ENCODE assay signal across 8 mouse cellular contexts in genomic region chr4:63408247-63408646, GRCm38 (mm10). TPM values are rescaled to one million over a fixed set of nuclear protein-coding genes. Genes with fewer than 3 reads are reported as not detected.
A peak's percentile ranks its signal among the peaks of the same experiment; 100 is the strongest.
DNase-seq lines count a peak whose midpoint lies in the region; ATAC-seq and TF ChIP-seq lines count a peak whose summit lies in the region.

No protein-coding gene starts in this region.

- peak in 1 of 2 experiments; percentile 31 for DNase-seq in heart, adult 2 months
- no peak for DNase-seq in heart, embryonic 10.5 days (ENCODE audit: low spot score)
- no peak for DNase-seq in CH12.LX (ENCODE audit: extremely low read depth)
- DNase-seq in lung, postnatal 4 days, result peak; percentile 42 to 76
- no peak for DNase-seq in adrenal gland, postnatal 36 days
- DNase-seq in thymus, postnatal 14 days, result no peak
- no peak for DNase-seq in adrenal gland, adult 2 months

- intact Hi-C loops in heart, adult 2 months (cut with DNase I), result loop anchor here (10.0 kb wide), 1 partner anchor 893 kb away; the partner anchor contains the start of gene Alad

- H3K27ac ChIP-seq in heart, adult 2 months, result peak overlapping the region; percentile 59; the same call in 1 of the 2 replicates
- H3K27ac ChIP-seq in heart, embryonic 10.5 days, result no peak overlapping the region
- peak overlapping the region; percentile 97 for H3K27ac ChIP-seq in CH12.LX (ENCODE audit: insufficient read depth, low read depth)
- H3K27ac ChIP-seq in forebrain, embryonic 16.5 days (ENCODE audit: low read length), result peak overlapping the region; percentile 77

- ATAC-seq in forebrain, embryonic 16.5 days, result peak; percentile 46

- no peaks in the 10 kb centered on the region for H3K79me2 ChIP-seq in heart, adult 2 months (replicated peaks; ENCODE audit: control insufficient read depth, insufficient read depth, low read length)
- peaks cover 42% of the 10 kb centered on the region for H3K79me2 ChIP-seq in CH12.LX (replicated peaks; ENCODE audit: control insufficient read depth, extremely low read depth, insufficient read depth, poor library complexity, severe bottlenecking)

- H3K36me3 ChIP-seq in heart, adult 2 months (ENCODE audit: control insufficient read depth, insufficient read depth, low read length), result no peaks in the 10 kb centered on the region
- H3K36me3 ChIP-seq in heart, embryonic 10.5 days, result no peaks in the 10 kb centered on the region
- peaks cover 0 to 10% of the 10 kb centered on the region in 2 experiments for H3K36me3 ChIP-seq in CH12.LX (replicated peaks in 1 of 2; ENCODE audit: control insufficient read depth in 1 of 2, insufficient read depth in 1 of 2, low read length in 1 of 2)
- no peaks in the 10 kb centered on the region for H3K36me3 ChIP-seq in forebrain, embryonic 16.5 days (ENCODE audit: control insufficient read depth, insufficient read depth)

- H3K4me3 ChIP-seq in heart, adult 2 months, result no peak overlapping the region
- H3K4me3 ChIP-seq in heart, embryonic 10.5 days, result no peak overlapping the region
- H3K4me3 ChIP-seq in CH12.LX (replicated peaks in 1 of 3; ENCODE audit: low read depth in 2 of 3, low read length in 2 of 3, poor library complexity in 1 of 3), result peak overlapping the region; percentile 53 to 93 (median 64)
- peak overlapping the region; percentile 71 for H3K4me3 ChIP-seq in forebrain, embryonic 16.5 days (replicated peaks; ENCODE audit: low read length)

- H3K9me3 ChIP-seq in heart, embryonic 10.5 days, result no peaks in the 10 kb centered on the region
- H3K9me3 ChIP-seq in CH12.LX (replicated peaks; ENCODE audit: low read length), result no peaks in the 10 kb centered on the region
- no peaks in the 10 kb centered on the region for H3K9me3 ChIP-seq in forebrain, embryonic 16.5 days (ENCODE audit: control insufficient read depth, low read length)

- no peak for TF ChIP-seq RAD21 in CH12.LX (IDR thresholded peaks at IDR 0.05; ENCODE audit: low read depth, low read length)

- peak overlapping the region; percentile 85 for H3K4me2 ChIP-seq in CH12.LX (ENCODE audit: insufficient read depth, low read depth, poor library complexity, severe bottlenecking)
- H3K4me2 ChIP-seq in forebrain, embryonic 16.5 days (ENCODE audit: low read length), result peak overlapping the region; percentile 89

- in situ Hi-C loops in CH12.LX (cut with MboI; ENCODE audit: low pct_ligation_motif_present, low pct_unique_long_range_greater_than_20kb, low sequenced_read_pairs), result loop anchor here (5.0 to 25.0 kb wide), 5 partner anchors 36 to 529 kb away; partner anchors contain the start of genes Orm3 and Tnfsf8

- H3K4me1 ChIP-seq in heart, adult 2 months (ENCODE audit: control insufficient read depth, insufficient read depth, low read length), result peaks cover 13% of the 10 kb centered on the region
- peaks cover 58% of the 10 kb centered on the region for H3K4me1 ChIP-seq in heart, embryonic 10.5 days
- peaks cover 23 to 51% of the 10 kb centered on the region in 2 experiments for H3K4me1 ChIP-seq in CH12.LX (ENCODE audit: control insufficient read depth in 1 of 2, insufficient read depth in 2 of 2)
- H3K4me1 ChIP-seq in forebrain, embryonic 16.5 days (replicated peaks; ENCODE audit: control insufficient read depth, insufficient read depth, low read length), result peaks cover 67% of the 10 kb centered on the region

- H3K27me3 ChIP-seq in heart, adult 2 months (ENCODE audit: control insufficient read depth, insufficient read depth, low read length), result no peaks in the 10 kb centered on the region
- peaks cover 17% of the 10 kb centered on the region; the same call in 1 of the 2 replicates for H3K27me3 ChIP-seq in heart, embryonic 10.5 days (ENCODE audit: insufficient read depth, poor library complexity, severe bottlenecking)
- H3K27me3 ChIP-seq in CH12.LX (replicated peaks), result no peaks in the 10 kb centered on the region
- no peaks in the 10 kb centered on the region for H3K27me3 ChIP-seq in forebrain, embryonic 16.5 days (replicated peaks; ENCODE audit: control insufficient read depth, insufficient read depth, low read length)

- dilution Hi-C loops in CH12.LX (cut with MboI; ENCODE audit: extremely low pct_ligation_motif_present, extremely low pct_unique_long_range_greater_than_20kb, low sequenced_read_pairs), result no loop called here

- H3K9ac ChIP-seq in heart, adult 2 months (ENCODE audit: low read depth, low read length), result peak overlapping the region; percentile 29
- peak overlapping the region; percentile 99 for H3K9ac ChIP-seq in CH12.LX (ENCODE audit: insufficient read depth, low read depth)
- peak overlapping the region; percentile 7 for H3K9ac ChIP-seq in forebrain, embryonic 16.5 days (replicated peaks; ENCODE audit: low read depth, low read length)

- no peak for TF ChIP-seq EP300 in heart, adult 2 months (IDR thresholded peaks at IDR 0.05; ENCODE audit: insufficient read depth, low read depth, low read length)
- TF ChIP-seq EP300 in CH12.LX (IDR thresholded peaks at IDR 0.05; ENCODE audit: low read length), result no peak

- TF ChIP-seq POLR2A in heart, adult 2 months (IDR thresholded peaks at IDR 0.05; ENCODE audit: insufficient read depth, low read depth, low read length), result no peak
- no peak for TF ChIP-seq POLR2A in CH12.LX (IDR thresholded peaks at IDR 0.05; ENCODE audit: low read depth, low read length)

- TF ChIP-seq CTCF in heart, adult 2 months (IDR thresholded peaks at IDR 0.05), result no peak
- TF ChIP-seq CTCF in CH12.LX (conservative IDR thresholded peaks at IDR 0.05 in 1 of 2, IDR thresholded peaks at IDR 0.05 in 1 of 2; ENCODE audit: low read depth in 2 of 2, low read length in 2 of 2), result no peak

- 32% methylated on average over 7 of the region's 7 CpGs for WGBS in heart, adult 2 months
- WGBS in heart, embryonic 10.5 days, result 62% methylated on average over 7 of the region's 7 CpGs
- 17% methylated on average over 7 of the region's 7 CpGs for WGBS in forebrain, embryonic 16.5 days

TF ChIP-seq in CH12.LX, 34 proteins besides CTCF, POLR2A, EP300 and RAD21:
- TF ChIP-seq BHLHE40 (IDR thresholded peaks at IDR 0.05; ENCODE audit: low read depth, low read length) (no peak), TCF12 (IDR thresholded peaks at IDR 0.05; ENCODE audit: low read depth, low read length) (no peak), CHD1 (IDR thresholded peaks at IDR 0.05; ENCODE audit: low read depth, low read length) (no peak), MAZ (IDR thresholded peaks at IDR 0.05; ENCODE audit: low read depth, low read length) (no peak), ZMIZ1 (IDR thresholded peaks at IDR 0.05; ENCODE audit: low read depth, low read length) (no peak), ZNF384 (IDR thresholded peaks at IDR 0.05; ENCODE audit: low read depth, low read length) (no peak), UBTF (IDR thresholded peaks at IDR 0.05; ENCODE audit: low read depth, low read length) (no peak), POLR2AphosphoS2 (IDR thresholded peaks at IDR 0.05; ENCODE audit: low read depth, low read length) (no peak), GABPA (IDR thresholded peaks at IDR 0.05; ENCODE audit: insufficient replicate concordance, low read depth, low read length) (no peak)
TF ChIP-seq in CH12.LX: peak in this region for 0.

RNA-seq across cellular contexts. Expression of gene Akna, which starts 5.1 kb away (rescaled TPM):
- 1 to 10 TPM; 3.5 to 3.9 TPM for total RNA-seq in heart, adult 2 months (2021)
- polyA plus RNA-seq in heart, adult 2 months (2012; rRNA removed), result 3.4 and 4.8 TPM in 2 replicates
- 4.6 and 9.0 TPM in 2 replicates for polyA plus RNA-seq in heart, embryonic 10.5 days (2016; fragmentation: Nextera tagmentation; extraction: Ambion mirVana)
- total RNA-seq in CH12.LX (2012; rRNA removed) (19.3 and 28.0 TPM in 2 replicates), CH12.LX (2014; rRNA removed) (5.1 and 6.5 TPM in 2 replicates)
- 28.5 and 37.5 TPM in 2 replicates for polyA plus RNA-seq in CH12.LX (2012; ENCODE audit: insufficient read length, low read depth)
- polyA plus RNA-seq in forebrain, embryonic 16.5 days (2015; fragmentation: Nextera tagmentation; extraction: Ambion mirVana), result 10.6 and 11.2 TPM in 2 replicates
- 1 to 10 TPM; 2.6 to 4.3 TPM for total RNA-seq in adrenal gland, postnatal 36 days (2021)
- total RNA-seq in adrenal gland, adult 2 months (2021), result 1 to 10 TPM; 3.9 to 4.7 TPM
- polyA plus RNA-seq in adrenal gland, adult 2 months (2012; rRNA removed), result 5.1 and 5.6 TPM in 2 replicates

RNA-seq across cellular contexts. Expression of gene Orm2, which starts 46.0 kb away (rescaled TPM):
- not detected for total RNA-seq in heart, adult 2 months (2021)
- polyA plus RNA-seq in heart, adult 2 months (2012; rRNA removed), result 0.73 TPM in 1 of 2 replicates, not detected in the other
- polyA plus RNA-seq in heart, embryonic 10.5 days (2016; fragmentation: Nextera tagmentation; extraction: Ambion mirVana), result not detected in 2 replicates
- total RNA-seq in CH12.LX (2012; rRNA removed) (not detected in 2 replicates), CH12.LX (2014; rRNA removed) (not detected in 2 replicates)
- 0.53 TPM in 1 of 2 replicates, not detected in the other for polyA plus RNA-seq in CH12.LX (2012; ENCODE audit: insufficient read length, low read depth)
- polyA plus RNA-seq in forebrain, embryonic 16.5 days (2015; fragmentation: Nextera tagmentation; extraction: Ambion mirVana), result not detected in 2 replicates
- total RNA-seq in adrenal gland, postnatal 36 days (2021), result 1 to 10 TPM; 3.9 to 7.8 TPM
- total RNA-seq in adrenal gland, adult 2 months (2021), result 1 to 10 TPM; 3.9 to 8.2 TPM
- polyA plus RNA-seq in adrenal gland, adult 2 months (2012; rRNA removed), result 0.51 and 1.1 TPM in 2 replicates

RNA-seq across cellular contexts. Expression of gene Orm3, which starts 52.3 kb away (rescaled TPM):
- 1 to 10 TPM; 2.7 to 3.6 TPM for total RNA-seq in heart, adult 2 months (2021)
- 0.41 TPM in 1 of 2 replicates, not detected in the other for polyA plus RNA-seq in heart, adult 2 months (2012; rRNA removed)
- not detected in 2 replicates for polyA plus RNA-seq in heart, embryonic 10.5 days (2016; fragmentation: Nextera tagmentation; extraction: Ambion mirVana)
- total RNA-seq in CH12.LX (2012; rRNA removed) (not detected in 2 replicates), CH12.LX (2014; rRNA removed) (not detected in 2 replicates)
- polyA plus RNA-seq in CH12.LX (2012; ENCODE audit: insufficient read length, low read depth), result 0.30 and 0.33 TPM in 2 replicates
- polyA plus RNA-seq in forebrain, embryonic 16.5 days (2015; fragmentation: Nextera tagmentation; extraction: Ambion mirVana), result not detected in 2 replicates
- 10 to 100 TPM in 1 of 2 experiments, 1 to 10 TPM in 1; 5.4 to 10.7 TPM for total RNA-seq in adrenal gland, postnatal 36 days (2021)
- 10 to 100 TPM; 11.7 to 12.3 TPM for total RNA-seq in adrenal gland, adult 2 months (2021)
- 1.8 and 2.2 TPM in 2 replicates for polyA plus RNA-seq in adrenal gland, adult 2 months (2012; rRNA removed)

Comparison
In these comparisons a context has a peak if more than half of its experiments do, and no peak if none do; other contexts are left out.
1. DNase-seq: peak in lung, postnatal 4 days (2 of 2); none in heart, embryonic 10.5 days (single experiment), CH12.LX (single experiment), adrenal gland, postnatal 36 days (0 of 2), thymus, postnatal 14 days (single experiment) and adrenal gland, adult 2 months (single experiment).
2. H3K4me3 ChIP-seq: peak in CH12.LX (3 of 3) and forebrain, embryonic 16.5 days (single experiment); none in heart, adult 2 months (single experiment) and heart, embryonic 10.5 days (single experiment).
3. H3K9ac ChIP-seq: peak in every context shown above with its lines; median percentile 99 in CH12.LX; 29 in heart, adult 2 months; 7 in forebrain, embryonic 16.5 days.